Mouse (Mus musculus) c-Kit-positive CD71-positive TER-119-positive erythroid progenitor cells, embryonic 14.5 days (primary cell): Measurements from ENCODE around the gene Specc1.

Experiments
- DNase-seq: peaks from one replicate; pipeline ENCODE4 v3.0.0-alpha.2; 2013; ENCODE audit warnings: low spot score

Specc1 gene

GRCm38 (mm10) chr11:62248401-62249244 is 292.1 kb downstream of the Specc1 start, which contains the start of gene Adora2b:
Gene Adora2b, plus strand, starts transcription at chr11:62248984.
- DNase-seq = peak; percentile 42

- peak; percentile 5 for DNase-seq
Measured at GRCm38 (mm10) chr11:62249266-62250037, 292.9 kb downstream of the Specc1 start.

GRCm38 (mm10) chr11:62251047-62251446 is 294.5 kb downstream of the Specc1 start:
- no peak for DNase-seq

DNA sequence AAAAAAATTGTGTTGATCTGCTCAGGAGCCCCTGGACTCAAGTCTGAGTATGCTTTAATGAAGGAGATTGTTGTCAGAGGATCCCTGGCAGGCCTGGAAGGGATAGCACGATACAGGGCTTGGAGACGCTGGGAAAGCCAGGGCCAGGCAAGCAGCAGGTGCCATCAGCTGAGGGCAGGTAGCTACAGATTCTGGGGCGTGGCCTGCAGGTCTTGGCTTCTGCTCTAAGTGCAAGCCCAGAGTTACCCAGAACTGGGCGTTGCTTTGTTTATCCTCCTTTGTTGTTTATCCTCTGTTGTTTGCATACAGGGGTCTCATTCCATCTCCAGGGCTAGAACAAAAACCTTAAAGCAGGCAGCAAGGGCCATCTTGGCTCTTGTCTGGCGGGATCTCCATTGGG is 296.8 kb downstream of the Specc1 start:
- DNase-seq = no peak

GRCm38 (mm10) chr11:62259214-62259613 is 302.7 kb downstream of the Specc1 start:
- DNase-seq = no peak

- DNase-seq = no peak
Measured at GRCm38 (mm10) chr11:62263599-62263998, 307.0 kb downstream of the Specc1 start.

GRCm38 (mm10) chr11:62264018-62264417 is 307.5 kb downstream of the Specc1 start:
- no peak for DNase-seq

GRCm38 (mm10) chr11:62265642-62266041 is 309.1 kb downstream of the Specc1 start:
- DNase-seq = no peak

GRCm38 (mm10) chr11:62266466-62267214 is 310.1 kb downstream of the Specc1 start:
- DNase-seq = no peak

GRCm38 (mm10) chr11:62268381-62268780 is 311.8 kb downstream of the Specc1 start:
- DNase-seq = no peak

- DNase-seq = no peak
Measured at GRCm38 (mm10) chr11:62269097-62269496, 312.5 kb downstream of the Specc1 start.

DNA sequence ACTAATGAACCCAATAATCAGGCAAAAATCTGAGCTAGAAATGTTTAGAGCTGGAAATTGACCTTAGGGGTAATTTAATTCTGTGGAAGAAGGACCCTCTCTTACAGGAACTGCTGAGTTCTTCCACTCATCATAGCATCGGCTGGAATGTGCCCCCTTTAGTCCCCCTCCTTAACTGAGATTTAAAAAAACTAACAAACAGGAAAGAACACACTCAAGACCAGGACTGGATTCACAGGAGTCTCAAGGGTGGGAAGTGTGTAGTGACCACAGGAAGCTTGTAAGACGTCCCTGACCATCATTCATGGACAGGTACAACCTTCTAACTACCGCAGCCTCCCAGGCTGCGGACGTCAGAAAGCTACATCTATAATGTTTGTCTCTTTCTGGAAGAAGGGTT is 314.3 kb downstream of the Specc1 start:
- no peak for DNase-seq
